Mouse (Mus musculus) frontal cortex, postnatal 36 days (tissue): ENCODE data around the gene Poc5.

Source experiments
- DNase-seq, 2 experiments: peaks; one replicate each; pipeline ENCODE4 v3.0.0; 2022; ENCODE audit warnings: low spot score in 2 of 2

Gene Poc5

DNA sequence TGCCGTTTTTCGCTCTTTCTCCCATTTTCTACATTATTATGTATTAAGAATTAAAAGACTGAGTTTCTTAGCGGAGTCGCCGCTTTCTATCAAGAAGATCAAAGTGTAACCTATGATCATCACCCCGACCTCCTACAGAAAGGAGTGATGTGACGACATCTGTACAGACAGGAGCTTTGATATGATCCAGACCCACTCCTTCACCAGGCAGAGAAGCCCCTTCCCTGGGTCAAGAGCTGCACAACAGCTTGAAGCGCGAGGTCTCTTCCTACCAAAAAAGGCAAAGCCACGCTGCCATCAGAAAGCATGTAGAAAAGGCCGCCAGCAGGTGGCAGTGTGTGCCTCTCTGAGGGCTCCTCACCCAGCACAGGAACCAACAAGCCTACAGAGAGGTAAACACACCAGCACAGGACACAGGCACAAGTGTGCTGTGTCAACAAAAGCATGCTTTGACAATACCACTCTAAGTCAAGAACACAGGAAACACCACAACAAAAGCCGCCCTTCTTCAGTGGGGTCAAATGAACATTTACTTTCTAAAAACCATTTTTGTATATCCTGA is 43.6 kb downstream of the Poc5 start:
- peak; percentile 89 to 90 for DNase-seq

DNA sequence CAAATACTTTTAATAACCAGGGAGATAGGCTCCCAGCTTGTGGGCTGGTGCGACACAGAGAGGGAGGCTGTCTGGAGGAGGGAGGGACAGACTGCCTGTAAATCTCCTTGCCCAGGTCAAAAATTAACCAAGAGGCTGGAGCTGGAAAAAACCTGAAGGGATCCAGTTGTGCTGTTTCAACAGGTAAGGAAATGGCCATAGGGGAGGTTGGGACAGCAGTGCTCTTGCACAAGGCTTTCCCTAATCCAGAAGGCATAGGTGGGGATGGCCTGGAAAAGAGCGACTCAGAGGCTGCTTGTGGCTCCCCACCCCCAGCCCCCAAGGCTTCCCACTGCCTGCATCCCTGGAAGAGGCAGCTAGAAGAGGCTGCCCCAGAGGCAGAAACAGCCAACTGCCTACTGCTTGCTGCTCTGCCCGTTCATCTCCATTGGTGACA is 44.3 kb downstream of the Poc5 start:
- no peak for DNase-seq

DNA sequence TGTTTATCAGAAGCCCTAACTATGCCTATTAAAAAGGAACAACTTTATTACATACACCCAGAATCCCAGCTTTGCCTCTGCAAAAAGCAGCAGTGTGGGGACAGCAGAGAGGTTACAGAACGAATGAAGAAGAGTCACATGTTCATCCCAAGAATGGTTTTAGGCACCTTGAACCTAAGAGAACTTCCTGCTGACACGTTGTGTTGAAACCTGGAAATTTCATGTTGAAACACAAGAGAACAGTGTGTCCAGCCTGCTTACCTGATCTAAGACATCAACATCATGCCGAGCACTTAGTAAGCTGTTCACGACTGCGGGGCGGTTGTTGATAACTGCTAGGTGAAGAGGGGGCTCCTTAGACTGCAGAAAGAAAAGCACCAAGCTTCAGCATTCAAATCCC is 44.9 kb downstream of the Poc5 start:
- no peak for DNase-seq

DNA sequence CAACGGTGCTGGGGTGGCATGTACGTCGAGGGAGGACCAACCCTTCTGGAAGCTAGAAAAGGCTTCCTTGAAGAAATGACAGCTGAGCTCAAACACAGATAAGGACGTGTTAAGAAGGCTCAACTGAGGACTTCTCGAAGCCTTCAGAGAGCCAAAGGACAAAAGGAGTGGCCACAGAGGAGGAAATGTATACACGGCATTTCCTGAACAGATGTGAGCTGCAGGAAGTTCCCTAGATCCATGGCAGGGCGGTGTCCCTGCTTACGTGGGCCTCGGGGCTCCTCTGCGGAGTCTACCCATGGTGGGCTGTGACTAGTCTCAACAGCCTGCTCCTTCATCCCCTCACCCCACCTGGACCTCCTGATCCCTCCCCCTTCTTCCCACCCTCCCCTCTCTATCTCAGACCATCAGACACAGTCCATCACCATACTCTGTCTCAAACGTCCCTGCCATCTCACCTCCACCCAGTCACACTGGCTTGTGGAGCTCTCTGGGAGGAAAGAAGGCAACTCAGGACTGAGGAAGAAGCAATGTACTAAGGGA is 45.6 kb downstream of the Poc5 start:
- no peak for DNase-seq

DNA sequence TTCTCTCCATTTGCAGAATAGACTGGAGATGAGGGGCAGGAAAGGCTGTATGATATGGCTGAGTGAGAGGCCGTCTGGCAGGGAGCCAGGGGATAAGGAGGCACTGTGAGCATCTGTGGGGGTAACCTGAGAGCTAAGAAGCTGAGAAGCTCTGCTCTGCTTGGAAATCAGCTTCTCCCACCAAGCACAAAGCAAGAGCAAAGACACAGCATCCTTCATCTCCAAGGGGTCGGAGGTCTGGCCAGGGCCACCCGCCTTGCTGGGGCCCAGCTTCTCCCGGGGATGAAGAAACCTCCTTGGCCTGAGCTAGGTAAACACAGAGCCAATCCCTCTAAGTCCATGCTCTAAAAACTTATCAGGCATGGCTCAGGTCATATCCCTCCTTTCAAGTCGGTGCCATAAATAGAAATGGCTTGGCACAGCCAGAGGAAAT is 46.8 kb downstream of the Poc5 start:
- no peak for DNase-seq

DNA sequence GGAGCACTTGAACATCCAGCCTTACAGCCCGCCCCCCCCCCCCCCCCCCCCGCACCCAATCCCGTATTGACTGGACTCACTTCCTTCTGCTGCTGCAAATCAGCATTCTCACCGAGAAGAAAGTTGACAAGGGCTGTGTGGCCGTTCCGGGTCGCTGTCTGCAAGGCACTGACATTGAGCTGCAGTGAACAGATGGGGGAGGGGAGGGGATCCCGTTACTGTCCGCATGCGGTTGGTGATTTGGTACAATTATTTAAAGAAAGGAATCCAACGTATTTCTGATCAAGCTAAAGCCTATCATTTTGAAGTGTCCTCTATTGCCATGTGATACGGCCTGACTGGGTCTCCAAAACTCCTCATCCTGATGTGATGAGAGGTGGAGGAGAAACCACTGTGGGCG is 47.7 kb downstream of the Poc5 start:
- no peak for DNase-seq

DNA sequence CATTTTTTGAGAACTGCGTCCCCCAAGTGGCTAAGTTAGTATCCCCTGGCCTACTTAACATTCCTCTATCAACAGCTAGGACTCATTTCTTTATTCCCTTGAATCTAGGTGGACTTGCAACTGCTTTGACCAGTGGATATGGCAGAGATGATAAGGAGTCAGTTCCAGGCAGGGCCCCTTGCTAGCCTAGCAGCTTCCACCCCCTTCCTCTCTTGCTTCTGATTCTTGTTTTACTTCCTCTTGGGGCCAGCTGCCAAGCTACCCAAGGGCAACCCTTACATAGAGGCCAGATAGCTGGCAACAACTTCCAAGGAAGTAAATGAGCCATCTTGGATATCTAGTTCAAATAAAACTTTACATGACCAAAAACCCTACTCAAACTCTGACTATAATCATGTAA is 48.8 kb downstream of the Poc5 start:
- DNase-seq = no peak

DNA sequence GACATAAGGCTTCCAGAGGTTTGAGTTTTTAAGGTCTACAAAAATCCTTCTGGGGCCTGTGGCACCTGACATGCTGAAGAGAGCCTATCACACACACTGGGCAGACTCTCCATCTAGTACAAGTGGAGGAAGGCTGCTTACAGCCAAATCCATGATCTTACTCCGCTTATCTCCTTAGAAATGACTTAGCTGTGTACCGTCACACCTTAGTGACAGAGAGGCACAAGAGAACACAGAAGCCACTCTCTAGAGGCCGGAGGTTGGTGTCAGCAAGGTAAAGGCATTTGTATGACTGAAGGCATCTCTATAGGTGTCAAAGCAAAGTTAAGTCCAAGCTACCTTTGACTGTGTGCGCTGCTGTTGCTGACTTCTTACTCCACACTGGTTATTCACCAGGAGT is 52.3 kb downstream of the Poc5 start:
- DNase-seq = no peak

DNA sequence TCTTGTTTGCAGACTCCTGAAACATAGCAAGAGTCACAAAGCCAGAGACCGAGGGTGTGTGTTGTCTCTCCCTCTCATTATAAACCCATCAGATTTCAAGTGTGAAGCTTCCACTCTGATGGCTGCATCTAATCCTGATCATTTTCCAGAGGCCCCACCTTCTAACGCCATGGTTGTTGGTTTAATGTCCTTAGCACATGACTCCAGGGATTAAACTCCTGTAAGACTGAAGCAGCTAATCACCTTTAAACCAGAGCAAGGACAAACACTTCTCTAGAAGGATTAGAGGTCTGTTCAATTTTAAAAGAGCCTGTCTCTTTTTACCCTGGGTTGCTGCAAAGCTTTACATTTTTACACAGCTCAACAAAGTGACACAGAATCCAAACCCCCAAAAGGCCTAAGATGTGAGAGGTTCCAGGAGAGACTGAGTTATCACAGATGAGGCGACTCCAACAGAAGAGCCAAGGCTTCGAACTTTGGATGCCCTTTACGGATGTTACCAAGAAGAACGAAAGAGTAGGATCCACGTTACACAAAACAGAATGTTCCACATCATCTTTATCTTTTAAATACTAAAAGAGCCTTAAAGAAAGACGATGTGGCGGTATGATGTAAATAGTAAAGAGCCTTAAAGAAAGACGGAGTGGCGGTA is 62.2 kb downstream of the Poc5 start:
- no peak for DNase-seq

DNA sequence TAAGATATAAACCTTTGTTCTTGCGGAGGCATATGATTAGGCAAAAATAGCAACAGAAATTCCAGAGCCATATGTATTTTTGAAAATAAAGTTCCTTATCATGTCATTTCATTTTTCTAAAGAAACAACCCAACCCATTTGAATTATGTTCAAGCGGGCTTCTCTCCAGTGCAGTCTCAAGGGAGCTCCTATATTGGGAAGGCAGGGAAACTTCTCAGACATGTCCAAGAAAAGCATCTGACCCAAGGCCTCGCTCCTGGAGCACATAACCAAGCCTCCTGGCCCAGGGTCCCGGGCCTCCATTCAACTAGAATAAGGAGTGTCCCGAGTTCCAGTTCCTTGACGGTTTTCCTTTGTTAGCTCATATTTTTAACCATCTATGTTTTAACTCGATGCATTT is 62.8 kb downstream of the Poc5 start:
- DNase-seq = no peak

DNA sequence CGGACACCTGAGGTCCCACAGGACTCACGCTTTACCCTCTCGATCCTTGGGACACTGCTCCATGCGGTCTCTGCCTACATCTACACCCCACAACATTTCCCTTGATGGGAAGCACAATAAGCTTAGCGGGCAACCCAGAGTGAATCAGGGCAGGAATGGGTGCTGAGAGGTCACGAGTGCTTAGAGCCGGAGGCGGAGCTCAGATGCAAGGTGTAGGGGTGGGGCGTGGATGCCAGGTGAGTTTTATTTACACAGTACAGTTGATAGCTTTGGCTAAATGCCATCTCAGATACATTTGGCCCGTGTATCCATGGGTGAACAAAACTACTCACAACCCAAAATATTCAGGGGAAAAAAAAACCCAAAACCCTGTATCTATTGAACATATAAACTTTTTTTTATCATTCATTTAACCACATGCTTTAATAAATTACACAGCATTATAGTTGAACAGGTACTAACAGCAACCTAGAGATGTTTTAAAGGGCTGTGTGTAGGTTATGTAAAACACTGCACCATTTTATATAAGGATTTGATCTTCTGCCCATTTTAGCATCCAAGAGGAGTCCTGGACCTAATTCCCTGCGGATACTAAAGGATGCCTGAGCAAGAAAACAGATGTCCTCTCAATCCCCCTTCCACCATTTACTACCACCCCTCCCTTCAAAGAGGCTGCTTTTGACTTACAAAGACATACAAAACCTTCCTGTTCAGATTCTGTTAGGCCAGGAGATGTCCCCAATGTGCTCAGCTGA is 63.5 kb downstream of the Poc5 start:
- DNase-seq = no peak

DNA sequence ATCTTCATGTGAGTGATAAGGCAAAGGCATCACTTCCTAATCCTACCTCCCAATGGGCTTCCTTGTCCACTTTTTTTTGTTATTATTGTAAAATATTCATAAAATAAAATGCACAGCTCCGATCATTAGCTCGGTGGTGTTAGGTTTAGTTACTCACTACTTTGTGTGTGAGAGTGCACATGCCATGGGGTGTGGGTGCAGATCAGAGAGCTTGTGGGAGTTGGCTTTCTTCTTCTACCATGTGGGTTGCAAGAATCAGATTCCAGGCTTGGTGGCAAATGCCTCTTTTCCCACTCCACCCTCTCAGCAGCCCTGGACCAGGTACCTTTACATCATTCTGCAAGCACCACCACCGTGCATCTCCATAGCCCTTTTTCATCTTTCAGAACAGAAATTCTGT is 64.5 kb downstream of the Poc5 start:
- no peak for DNase-seq

DNA sequence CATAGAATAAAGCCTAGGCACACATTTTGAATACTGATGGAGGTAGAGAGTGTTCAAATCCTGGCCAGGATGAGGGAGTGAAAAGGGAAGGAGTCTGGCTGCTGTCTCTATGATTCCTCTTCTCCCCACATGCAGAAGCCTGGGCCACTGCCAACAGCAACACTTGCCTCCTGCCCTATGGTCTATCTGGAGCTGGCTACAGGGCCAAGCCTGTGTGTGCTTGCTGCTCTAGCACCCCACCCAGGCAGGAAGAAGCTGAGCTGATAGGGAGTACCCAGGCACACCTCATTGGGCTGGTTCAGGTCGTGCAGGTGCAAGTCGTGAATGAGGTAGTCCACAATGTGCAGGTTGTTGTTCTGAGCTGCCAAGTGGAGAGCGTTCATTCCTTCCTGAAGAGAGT is 66.2 kb downstream of the Poc5 start:
- DNase-seq = no peak

DNA sequence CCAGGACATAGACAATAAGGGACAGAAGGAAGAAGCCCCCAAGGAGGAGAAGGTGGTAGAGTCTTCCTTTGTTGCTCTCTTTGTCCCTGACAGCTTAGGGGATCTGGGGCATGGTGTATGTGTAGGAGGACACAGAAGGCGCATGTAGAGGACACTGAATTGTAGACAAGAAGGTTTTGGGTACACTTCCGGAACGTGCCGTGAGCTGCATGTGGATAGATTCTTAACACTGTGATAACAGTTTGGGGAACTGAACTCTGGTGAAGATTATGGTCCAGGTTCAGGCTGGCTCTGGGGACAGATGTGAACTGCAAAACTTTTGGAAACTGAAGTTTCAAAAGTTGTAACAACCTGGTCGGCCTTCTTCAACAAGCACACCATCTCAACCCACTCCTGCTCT is 69.5 kb downstream of the Poc5 start:
- DNase-seq = no peak

DNA sequence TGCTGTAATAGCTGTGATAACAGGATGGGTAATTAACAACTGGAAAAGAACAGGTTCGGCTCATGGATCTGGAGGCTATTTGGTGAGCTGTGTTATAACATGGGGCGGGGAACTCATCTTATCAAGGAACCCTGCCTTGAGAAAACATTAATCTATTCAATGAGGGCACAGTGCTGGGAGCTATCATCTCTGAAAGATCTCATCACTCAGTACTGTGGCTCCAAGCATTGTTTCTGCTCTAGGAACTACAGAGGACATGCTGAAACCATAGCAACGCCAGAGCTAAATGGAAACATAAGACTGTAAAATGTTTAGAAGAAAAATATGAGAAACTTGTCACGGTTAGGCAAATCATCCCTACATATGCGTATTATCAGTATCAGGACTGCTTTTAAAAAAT is 69.9 kb downstream of the Poc5 start:
- no peak for DNase-seq

DNA sequence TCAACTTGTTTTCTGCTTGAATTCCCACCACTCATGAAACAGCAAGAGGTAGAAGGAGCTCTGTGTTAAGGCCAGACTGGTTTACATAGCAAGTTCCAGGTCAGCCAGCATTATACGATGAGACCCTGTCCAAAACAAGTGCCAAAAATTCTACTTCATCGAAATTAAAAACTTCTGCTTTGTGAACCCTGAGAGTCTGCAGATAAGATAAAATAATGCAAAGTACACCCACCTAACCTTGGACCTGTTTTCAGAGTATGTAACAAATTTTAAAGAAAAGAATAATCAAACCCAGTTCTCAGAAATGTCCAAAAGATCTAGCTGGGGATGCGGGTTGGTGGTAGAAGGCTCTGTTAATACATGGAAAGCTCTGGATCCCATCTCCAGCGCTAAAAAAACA is 70.5 kb downstream of the Poc5 start:
- DNase-seq = no peak

DNA sequence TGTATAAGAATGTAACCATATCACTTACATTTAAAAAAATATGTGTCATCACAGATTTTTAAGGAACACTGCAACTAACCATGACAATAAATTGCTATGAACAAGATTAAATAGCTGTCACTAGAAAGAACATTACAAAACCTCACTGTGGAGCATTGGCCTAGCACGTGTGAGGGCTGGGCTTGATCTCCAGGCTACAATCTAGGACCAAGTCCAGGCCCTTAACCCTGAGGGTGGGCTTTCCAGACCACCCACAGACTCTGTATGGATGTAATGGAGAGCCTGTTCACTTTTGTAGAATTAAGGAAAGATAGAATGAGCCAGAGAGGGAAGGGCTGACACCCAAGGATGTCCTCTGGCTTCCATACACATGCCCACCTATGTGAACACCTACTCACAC is 74.5 kb downstream of the Poc5 start:
- no peak for DNase-seq

DNA sequence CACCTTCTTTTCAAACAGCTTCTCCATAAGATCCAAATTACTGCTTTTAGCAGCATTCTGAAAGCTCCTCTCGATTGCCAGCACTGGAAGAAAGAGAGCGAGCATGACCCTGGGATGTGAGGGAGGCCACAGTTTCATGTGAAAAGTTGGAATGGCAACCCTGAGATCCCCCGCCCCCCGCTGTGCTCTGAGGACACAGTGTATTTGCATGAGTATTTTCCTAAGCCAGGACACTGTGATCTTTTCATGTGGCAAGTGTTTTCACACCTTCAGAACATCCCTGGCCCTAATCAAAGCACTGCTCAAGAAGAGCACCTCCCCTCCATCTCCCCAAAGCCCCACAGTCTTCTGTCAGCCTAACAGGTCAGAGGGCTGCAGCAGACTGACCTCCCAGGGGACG is 77.2 kb downstream of the Poc5 start:
- DNase-seq = no peak
